Mouse (Mus musculus) liver, adult 2 months (tissue): ENCODE results near the gene Immp1l. TPM values are rescaled to one million over a fixed set of nuclear protein-coding genes. Genes with fewer than 3 reads are reported as not detected.
A peak's percentile ranks its signal among the peaks of the same experiment; 100 is the strongest.

Experiments used
- DNase-seq: peaks from one replicate; pipeline ENCODE4 v3.0.0-alpha.2; 2011; ENCODE audit warnings: low read depth, low spot score; ENCODE audit errors: extremely low read depth
- H3K27ac ChIP-seq: fragments of 200-500 bp; replicated peaks from 2 replicates; pipeline ENCODE4 v1.5.1; 2012; ENCODE audit warnings: low read depth, mild to moderate bottlenecking, control low read depth, inconsistent platforms, low read length; ENCODE audit not compliant: insufficient read depth
- H3K27me3 ChIP-seq: fragments of 200-500 bp; 2 replicates; pipeline ENCODE4 v1.6.1; 2012; ENCODE audit warnings: mild to moderate bottlenecking, moderate library complexity, low read length, inconsistent platforms; ENCODE audit not compliant: control insufficient read depth, insufficient read depth
- H3K36me3 ChIP-seq: fragments of 200-500 bp; 2 replicates; pipeline ENCODE4 v1.6.1; 2012; ENCODE audit warnings: low read length, inconsistent platforms; ENCODE audit not compliant: control insufficient read depth, insufficient read depth
- H3K4me1 ChIP-seq: fragments of 200-500 bp; 2 replicates; pipeline ENCODE4 v1.6.1; 2011; ENCODE audit warnings: low read length; ENCODE audit not compliant: control insufficient read depth, insufficient read depth
- H3K4me3 ChIP-seq: fragments of 200-500 bp; 2 replicates; pipeline ENCODE4 v1.5.1; 2011; ENCODE audit warnings: low read depth, mild to moderate bottlenecking, control low read depth, low read length, moderate library complexity; ENCODE audit not compliant: insufficient read depth
- H3K79me2 ChIP-seq: fragments of 200-500 bp; 2 replicates; pipeline ENCODE4 v1.6.1; 2012; ENCODE audit warnings: inconsistent platforms, mild to moderate bottlenecking, low read length, moderate library complexity; ENCODE audit not compliant: control insufficient read depth, insufficient read depth
- H3K9ac ChIP-seq: fragments of 200-500 bp; 2 replicates; pipeline ENCODE4 v1.6.1; 2012; ENCODE audit warnings: low read depth, mild to moderate bottlenecking, control low read depth, inconsistent platforms, low read length
- CTCF ChIP-seq: fragments of 200-500 bp; IDR thresholded peaks from 2 replicates; pipeline ENCODE4 v1.5.1; 2011; ENCODE audit warnings: low read depth, low read length, control low read depth
- POLR2A ChIP-seq: fragments of 200-500 bp; IDR thresholded peaks from 2 replicates; pipeline ENCODE4 v1.6.1; 2011; ENCODE audit warnings: low read length, control low read depth; ENCODE audit not compliant: insufficient read depth; ENCODE audit errors: extremely low read depth
- WGBS: fragments of 180-500 bp; shearing (Covaris S2); methylation state at CpG from one replicate; pipeline ENCODE4 v1.1.7; 2018; 5-methylcytosine and 5-hydroxymethylcytosine counted together
- polyA plus RNA-seq: library from polyadenylated mRNA; depleted of rRNA; stranded (reverse); fragments of >200 nt; gene quantifications from 2 replicates; pipeline ENCODE4 v1.2.3, GENCODE M21; 2012; rRNA removed
- total RNA-seq: library from RNA; depleted of rRNA; stranded (reverse); fragments of >200 nt; gene quantifications from 2 replicates; pipeline ENCODE4 v1.2.3, GENCODE M21; 2014; rRNA removed

Immp1l gene
- 42.2 and 49.4 TPM in 2 replicates for total RNA-seq
- 12.7 and 15.1 TPM in 2 replicates for polyA plus RNA-seq

DNA sequence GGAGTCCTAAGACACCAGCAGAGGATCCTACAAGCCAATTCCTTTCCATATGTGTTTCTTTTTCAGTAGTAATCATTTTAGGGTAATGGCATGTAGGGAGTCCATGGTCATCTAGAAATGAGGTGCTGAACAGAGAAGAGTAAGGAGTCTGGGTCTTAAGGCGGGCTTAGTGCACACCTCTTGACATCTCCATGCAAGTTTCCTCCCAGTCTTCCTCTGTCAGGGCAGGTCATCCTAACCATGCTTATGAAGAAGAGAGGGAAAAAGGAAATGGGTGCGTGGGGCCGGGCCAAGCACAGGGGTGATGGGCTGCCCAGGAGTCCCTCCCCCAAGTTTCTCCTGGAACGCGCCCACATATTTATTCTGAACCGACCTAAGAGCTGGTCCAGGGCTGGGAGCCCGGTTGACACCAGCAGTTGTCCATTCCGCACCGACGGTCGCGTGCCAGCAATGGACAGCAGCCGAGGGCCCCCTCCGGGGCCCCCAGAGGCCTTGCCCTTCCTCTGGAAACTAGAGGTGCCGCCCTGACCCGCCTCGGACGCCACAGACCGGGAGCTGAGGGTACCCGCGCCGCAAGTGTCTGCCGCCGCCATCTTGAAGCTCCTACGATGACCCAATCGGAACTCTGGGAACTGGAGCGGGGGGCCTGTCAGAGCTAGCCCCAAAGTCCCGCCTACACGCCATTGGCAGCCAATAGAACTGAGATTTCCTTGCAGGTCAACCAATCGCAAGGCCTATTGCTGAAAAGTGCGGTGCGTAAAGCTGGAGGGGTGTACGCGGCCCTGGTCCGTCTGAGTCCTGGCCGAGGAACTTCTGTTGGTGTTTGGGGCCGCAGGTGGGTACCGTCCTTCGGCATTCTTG lies at the start of gene Immp1l, which contains the start of gene Elp4:
Gene Immp1l (plus strand): TSS at position 743 of the 861 bp plus-strand sequence.
Gene Elp4 (minus strand): TSS at position 669 of the 861 bp plus-strand sequence.
- DNase-seq, result peak; percentile 94
- no peaks in the 10 kb centered on the region; the same call in 1 of the 2 replicates for H3K4me1 ChIP-seq
- H3K27me3 ChIP-seq, result no peaks in the 10 kb centered on the region
- peak within 1 kb of the TSS; percentile 66 for H3K27ac ChIP-seq
- H3K9ac ChIP-seq, result peak within 1 kb of the TSS; percentile 76
- peak within 1 kb of the TSS; percentile 76 for H3K4me3 ChIP-seq
- H3K79me2 ChIP-seq, result peaks cover 5% of the 10 kb centered on the region; the same call in 1 of the 2 replicates
- WGBS, result under 1% methylated on average over 39 of the region's 39 CpGs
- TF ChIP-seq POLR2A (peak; percentile 55), CTCF (no peak)
- H3K36me3 ChIP-seq, result no peaks in the 10 kb centered on the region

DNA sequence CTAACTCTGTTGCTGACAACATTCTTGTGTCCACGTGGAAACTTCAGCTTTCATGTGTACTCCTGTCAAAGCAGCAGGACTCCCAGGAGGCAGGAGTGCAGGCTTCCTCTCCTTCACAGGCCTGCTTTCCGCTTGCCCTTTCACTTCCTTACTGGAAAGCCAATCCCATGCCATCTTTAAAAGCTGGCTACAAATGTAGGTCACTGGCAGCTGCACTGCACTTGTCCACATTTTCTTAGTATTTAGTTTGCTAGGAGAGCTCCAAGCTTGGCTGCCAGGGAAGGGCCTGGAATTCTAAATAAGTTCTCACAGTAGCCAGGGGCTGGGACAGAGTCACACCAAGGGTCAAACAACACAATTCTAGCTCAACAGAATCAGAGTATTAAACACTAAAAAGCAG lies 49.7 kb upstream of the Immp1l start:
- H3K27me3 ChIP-seq, result no peaks in the 10 kb centered on the region
- H3K36me3 ChIP-seq, result no peaks in the 10 kb centered on the region
- H3K4me1 ChIP-seq, result no peaks in the 10 kb centered on the region; the same call in 1 of the 2 replicates
- DNase-seq, result peak; percentile 88
- no peak overlapping the region for H3K27ac ChIP-seq
- no peaks in the 10 kb centered on the region for H3K79me2 ChIP-seq
- H3K4me3 ChIP-seq, result no peak overlapping the region
- TF ChIP-seq CTCF (no peak), POLR2A (no peak)
- 8% methylated on average over 2 of the region's 2 CpGs for WGBS
- no peak overlapping the region for H3K9ac ChIP-seq

DNA sequence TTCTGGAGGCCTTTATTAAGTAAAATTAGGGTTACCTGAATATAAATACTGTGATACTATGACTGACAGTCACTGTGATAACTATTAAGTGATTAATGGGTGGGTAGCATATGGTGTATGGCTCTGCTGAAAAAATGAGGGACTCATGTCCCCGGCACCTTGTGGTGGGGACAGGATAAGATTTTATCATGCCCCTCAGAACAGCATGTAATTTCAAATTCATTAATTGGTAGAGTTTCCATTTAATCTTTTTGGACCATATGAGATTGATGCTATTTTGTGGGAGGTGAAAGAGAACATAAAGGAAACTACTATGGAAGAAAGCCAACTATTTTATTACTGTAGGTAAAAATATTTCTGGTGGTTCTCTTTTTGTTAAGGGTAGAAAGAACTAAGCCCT lies 31.0 kb upstream of the Immp1l start:
- Histone ChIP-seq H3K27ac (no peak overlapping the region), H3K4me3 (no peak overlapping the region), H3K79me2 (no peaks in the 10 kb centered on the region; the same call in 1 of the 2 replicates), H3K4me1 (no peaks in the 10 kb centered on the region), H3K36me3 (no peaks in the 10 kb centered on the region), H3K27me3 (no peaks in the 10 kb centered on the region), H3K9ac (no peak overlapping the region)
- TF ChIP-seq CTCF (no peak), POLR2A (no peak)
- 98% methylated on average over 1 of the region's 1 CpGs for WGBS
- DNase-seq, result no peak

DNA sequence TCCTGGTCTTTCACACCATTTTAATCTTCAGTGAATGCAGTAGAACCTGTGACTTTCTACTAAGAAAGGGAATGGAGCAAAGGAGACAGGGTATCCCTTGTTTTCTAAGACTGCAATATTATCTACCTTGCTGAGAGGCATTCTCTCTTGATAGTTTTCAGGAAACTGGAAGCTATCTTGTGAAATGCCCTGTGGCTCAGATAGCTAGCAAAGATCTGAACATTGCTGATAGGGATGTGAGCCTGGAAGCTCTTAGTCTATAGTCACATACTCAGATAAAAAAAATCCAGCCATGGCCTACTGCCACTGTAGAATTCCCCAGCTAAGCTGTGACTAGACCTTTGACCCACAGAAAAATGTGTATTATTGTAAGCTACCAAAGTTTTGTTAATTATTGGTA lies 13.6 kb upstream of the Immp1l start:
- TF ChIP-seq CTCF (no peak), POLR2A (no peak)
- Histone ChIP-seq H3K27me3 (no peaks in the 10 kb centered on the region), H3K4me3 (no peak overlapping the region), H3K79me2 (no peaks in the 10 kb centered on the region), H3K4me1 (no peaks in the 10 kb centered on the region), H3K9ac (no peak overlapping the region), H3K27ac (no peak overlapping the region), H3K36me3 (peaks cover 4% of the 10 kb centered on the region; the same call in 1 of the 2 replicates)
- DNase-seq, result no peak

DNA sequence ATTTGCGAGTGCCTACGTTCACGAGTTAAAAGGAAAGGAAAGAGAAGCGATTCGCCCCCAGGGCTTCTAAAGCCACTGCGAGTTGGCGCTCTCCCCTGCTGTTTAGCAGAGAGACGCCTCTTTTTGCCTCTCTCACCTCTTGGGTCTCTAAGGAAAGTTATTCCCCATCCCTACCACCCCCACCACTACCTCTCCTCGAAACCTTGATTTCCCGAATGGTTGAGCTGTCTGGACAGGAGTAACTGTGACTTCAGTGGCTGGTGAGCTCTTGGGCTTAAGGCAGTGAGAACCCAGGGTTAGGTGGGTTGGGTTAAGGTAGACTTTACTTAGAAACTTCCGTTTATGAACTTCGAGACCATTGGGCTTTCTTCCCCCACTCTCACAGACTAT lies 314 bp downstream of the Immp1l start:
- DNase-seq, result no peak
- Histone ChIP-seq H3K79me2 (peaks cover 5% of the 10 kb centered on the region; the same call in 1 of the 2 replicates), H3K4me3 (peak overlapping the region; percentile 76), H3K27me3 (no peaks in the 10 kb centered on the region), H3K27ac (peak overlapping the region; percentile 64), H3K36me3 (no peaks in the 10 kb centered on the region), H3K4me1 (no peaks in the 10 kb centered on the region; the same call in 1 of the 2 replicates), H3K9ac (peak overlapping the region; percentile 76)
- 0% methylated on average over 12 of the region's 12 CpGs for WGBS
- TF ChIP-seq POLR2A (no peak), CTCF (no peak)
